Mouse (Mus musculus) E14TG2a.4 (cell line): ENCODE measurements around the gene Ptprn2.

Source experiments
- CTCF ChIP-seq: conservative IDR thresholded peaks from 2 replicates; pipeline ENCODE4 v1.5.1; 2014; ENCODE audit warnings: low read length
- NANOG ChIP-seq: IDR thresholded peaks from 2 replicates; pipeline ENCODE4 v1.6.1; 2014; ENCODE audit warnings: borderline replicate concordance, low read length, mixed read lengths

DNA sequence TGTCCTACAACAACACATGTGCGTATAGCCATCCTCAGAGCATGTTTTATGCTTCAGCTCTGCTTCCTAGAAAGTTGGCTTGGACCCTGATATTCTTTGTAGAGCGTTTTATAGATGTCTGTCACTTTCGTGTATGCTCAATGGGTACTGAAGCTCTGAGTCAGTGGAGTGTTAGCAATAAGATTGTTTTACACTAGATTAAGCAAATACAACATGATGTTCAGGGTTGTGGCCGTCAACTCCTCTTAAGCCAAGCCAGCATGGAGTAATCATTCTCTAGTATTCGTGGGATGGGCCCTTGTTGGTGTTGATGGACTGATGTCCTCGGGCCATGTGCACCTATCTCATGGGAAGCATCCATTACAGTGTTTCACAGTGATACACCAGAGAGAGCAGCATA lies 610.4 kb downstream of the Ptprn2 start:
- TF ChIP-seq CTCF (no peak), NANOG (no peak)
